Mouse (Mus musculus) frontal cortex, adult 2 months (tissue): Measurements from ENCODE around the gene Adamts15. TPM values are rescaled to one million over a fixed set of nuclear protein-coding genes. Genes with fewer than 3 reads are reported as not detected.

Experiments
- DNase-seq, 2 experiments: peaks; one replicate each; pipeline ENCODE4 v3.0.0; 2022; ENCODE audit warnings: low spot score in 1 of 2; ENCODE audit errors: extremely low spot score in 1 of 2
- polyA plus RNA-seq: library from polyadenylated mRNA; depleted of rRNA; stranded (reverse); fragments of >200 nt; gene quantifications from 2 replicates; pipeline ENCODE4 v1.2.3, GENCODE M21; 2012; rRNA removed

The Adamts15 gene
- polyA plus RNA-seq = 5.4 and 5.5 TPM in 2 replicates

DNA sequence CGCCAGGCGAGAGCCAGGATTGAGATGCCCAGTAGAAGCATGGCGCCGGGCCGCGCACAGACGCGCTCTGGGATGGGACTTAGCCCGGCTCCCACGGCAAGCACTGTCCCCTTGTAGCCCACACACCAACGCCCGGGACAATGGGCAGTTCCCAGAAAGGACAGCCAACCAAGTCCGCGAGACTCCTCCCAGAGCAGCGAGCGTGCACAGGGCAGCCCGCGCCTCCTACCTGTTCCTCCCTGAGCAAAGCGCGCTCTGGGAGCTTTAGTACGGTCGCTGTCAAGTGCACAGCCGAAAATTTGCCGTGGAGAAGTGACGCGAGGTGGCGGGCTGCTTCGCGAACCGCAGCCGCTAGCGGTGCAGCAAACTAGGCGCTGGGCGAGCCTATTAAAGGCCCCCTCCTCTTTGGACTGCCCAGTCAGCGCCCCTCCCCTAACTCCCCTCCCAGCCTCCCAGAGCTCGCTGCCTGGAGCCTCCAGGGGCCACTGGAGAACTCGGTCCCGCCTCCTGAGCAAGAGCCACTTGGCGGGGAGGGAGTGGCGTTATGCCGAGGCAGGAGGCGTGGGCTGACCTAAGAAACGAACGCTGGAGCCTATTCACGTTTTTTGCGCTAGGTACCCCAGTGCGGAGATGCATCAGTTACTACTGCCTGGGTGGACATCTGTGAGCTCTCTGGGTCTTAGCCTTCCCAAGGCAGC, at the start of gene Adamts15:
Gene Adamts15, minus strand, starts transcription at position 256 of the 698 bp plus-strand sequence.
- peak in 1 of 2 experiments; percentile 44 for DNase-seq

DNA sequence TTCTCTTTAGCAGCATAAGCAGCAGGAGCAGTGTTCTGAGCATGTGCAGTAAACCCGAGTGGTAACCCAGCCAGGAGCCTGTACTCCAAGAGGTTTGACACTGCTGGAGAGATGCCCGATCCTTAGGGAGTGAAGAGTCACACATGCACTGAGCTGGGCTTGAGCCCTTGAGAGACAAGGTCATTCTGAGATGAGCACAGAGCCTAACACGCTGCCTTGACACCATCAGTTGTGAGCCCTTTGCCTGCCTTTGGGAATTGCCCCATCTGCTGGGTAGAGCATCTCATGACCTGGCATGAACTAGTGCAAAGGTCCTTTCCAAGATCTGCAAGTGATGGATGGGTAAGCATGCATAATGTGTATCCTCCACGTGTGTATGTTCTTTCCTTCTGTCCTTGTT, 49.7 kb upstream of the Adamts15 start:
- DNase-seq = no peak

GRCm38 (mm10) chr9:30970001-30970400, 47.7 kb upstream of the Adamts15 start:
- no peak for DNase-seq

DNA sequence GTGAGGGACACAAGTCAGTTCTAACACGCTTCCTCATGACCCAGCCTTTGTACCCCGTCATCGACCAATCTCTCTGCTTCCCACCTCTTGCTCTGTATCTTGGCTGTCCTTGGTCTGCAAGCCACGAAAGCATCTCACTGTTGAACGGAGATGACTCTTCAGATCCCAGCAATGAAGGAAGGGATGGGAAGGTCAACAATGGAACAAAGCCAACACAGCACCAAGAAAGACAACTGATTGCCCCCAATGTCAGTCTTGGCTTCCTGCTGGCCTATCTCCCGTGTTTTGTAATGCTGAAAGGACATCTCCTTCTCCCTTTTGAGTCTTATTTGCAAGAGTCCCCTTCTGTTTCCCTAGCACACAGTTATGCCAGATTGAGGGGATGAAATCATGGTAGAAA, 45.9 kb upstream of the Adamts15 start:
- no peak for DNase-seq

GRCm38 (mm10) chr9:30966881-30967280, 44.6 kb upstream of the Adamts15 start:
- no peak for DNase-seq

GRCm38 (mm10) chr9:30964685-30965084, 42.4 kb upstream of the Adamts15 start:
- DNase-seq = peak in 1 of 2 experiments; percentile 39

DNA sequence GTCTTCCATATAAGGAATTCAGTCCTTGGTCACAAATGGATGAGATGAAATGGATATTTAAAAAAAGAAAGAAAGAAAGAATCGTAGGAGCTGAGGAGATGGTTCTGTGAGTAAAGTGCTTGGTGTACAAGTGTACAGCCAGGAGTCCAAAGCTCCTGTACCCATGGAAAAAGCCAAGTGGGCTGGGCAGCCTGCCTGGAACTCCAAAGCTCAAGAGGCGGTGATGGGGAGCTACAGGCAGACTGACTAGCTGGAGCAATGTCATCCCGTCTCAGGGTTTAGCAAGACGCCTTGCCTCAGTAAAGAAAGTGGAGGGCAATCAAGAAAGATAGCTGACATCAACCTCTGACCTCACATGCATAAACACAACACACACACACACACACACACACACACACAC, 41.5 kb upstream of the Adamts15 start:
- no peak for DNase-seq

GRCm38 (mm10) chr9:30955246-30955645, 33.0 kb upstream of the Adamts15 start:
- DNase-seq = no peak

DNA sequence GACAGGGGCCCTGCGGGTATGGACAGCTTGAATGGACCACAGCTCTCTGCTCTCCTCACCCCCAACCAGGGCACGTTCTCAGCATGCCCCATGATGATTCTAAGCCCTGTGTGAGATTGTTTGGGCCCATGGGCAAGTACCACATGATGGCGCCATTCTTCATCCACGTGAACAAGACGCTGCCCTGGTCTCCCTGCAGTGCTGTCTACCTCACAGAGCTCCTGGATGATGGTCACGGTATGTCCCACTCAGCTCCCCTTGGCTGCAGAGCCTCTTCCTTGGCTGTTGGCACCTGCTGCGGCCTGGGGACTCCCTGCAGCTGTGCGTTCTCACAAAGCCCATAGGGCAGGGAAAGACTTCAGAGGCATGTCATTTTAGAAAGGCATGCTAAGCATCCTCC, 31.0 kb upstream of the Adamts15 start:
- no peak for DNase-seq

- no peak for DNase-seq
These were observed 29.2 kb upstream of the Adamts15 start for GRCm38 (mm10) chr9:30951461-30951860.

GRCm38 (mm10) chr9:30950592-30950991, 28.3 kb upstream of the Adamts15 start:
- no peak for DNase-seq

- DNase-seq = no peak
These were observed 27.7 kb upstream of the Adamts15 start for GRCm38 (mm10) chr9:30949971-30950370.

GRCm38 (mm10) chr9:30949422-30949821, 27.2 kb upstream of the Adamts15 start:
- DNase-seq = no peak

DNA sequence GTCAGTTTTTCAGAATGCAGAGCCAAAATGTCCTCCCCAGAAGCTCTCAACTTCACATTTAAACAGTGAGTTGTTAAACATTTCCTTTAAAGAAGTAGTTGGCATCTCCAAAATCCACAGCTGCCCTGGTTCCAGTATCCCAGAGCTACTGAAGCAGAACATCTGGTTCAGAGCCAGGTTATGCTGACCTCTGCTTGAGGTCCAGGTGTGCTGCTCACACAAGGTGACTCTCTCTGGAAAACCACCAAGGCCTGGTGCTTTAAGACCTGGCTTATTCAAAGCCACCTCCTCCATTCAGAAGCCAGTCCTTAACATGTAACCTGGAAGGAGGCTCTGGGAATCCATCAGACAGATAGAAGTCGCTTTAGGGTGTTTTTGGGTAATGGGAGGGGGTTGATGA, 23.0 kb upstream of the Adamts15 start:
- no peak for DNase-seq

- DNase-seq = no peak
These were observed 22.0 kb upstream of the Adamts15 start for GRCm38 (mm10) chr9:30944234-30944633.

- DNase-seq = no peak
These were observed 21.1 kb upstream of the Adamts15 start for GRCm38 (mm10) chr9:30943341-30943740.

DNA sequence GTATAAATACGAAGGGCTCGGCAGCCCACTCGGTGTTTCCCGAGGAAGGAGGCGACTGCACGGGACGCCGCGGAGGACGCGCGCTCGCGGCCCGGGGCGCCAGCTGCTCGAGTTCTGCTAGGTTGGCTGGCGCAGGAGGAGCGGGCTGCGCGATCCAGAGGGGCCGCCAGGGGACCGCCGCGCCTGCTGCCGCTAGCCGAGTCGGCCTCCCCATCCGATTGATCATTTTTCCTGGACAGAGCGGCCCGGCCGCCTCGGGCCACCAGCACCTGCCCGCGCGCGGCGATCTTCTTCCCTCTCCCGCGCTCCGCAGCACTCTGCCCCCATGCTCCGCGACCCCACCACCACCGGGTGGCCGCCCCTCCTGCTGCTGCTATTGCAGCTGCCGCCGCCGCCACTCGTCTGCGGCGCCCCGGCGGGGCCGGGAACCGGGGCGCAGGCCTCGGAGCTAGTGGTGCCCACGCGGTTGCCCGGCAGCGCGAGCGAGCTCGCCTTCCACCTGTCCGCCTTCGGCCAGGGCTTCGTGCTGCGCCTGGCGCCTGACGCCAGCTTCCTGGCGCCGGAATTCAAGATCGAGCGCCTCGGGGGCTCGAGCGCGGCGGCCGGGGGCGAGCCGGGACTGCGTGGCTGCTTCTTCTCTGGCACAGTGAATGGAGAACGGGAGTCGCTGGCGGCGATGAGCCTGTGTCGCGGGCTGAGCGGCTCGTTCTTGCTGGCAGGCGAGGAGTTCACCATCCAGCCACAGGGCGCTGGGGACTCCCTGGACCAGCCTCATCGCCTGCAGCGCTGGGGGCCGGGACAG, 20.5 kb upstream of the Adamts15 start, which contains the start of gene Adamts8:
Gene Adamts8, plus strand, starts transcription at position 51 of the 802 bp plus-strand sequence.
- DNase-seq = peak in 1 of 2 experiments; percentile 50

GRCm38 (mm10) chr9:30940328-30940727, 18.1 kb upstream of the Adamts15 start:
- peak; percentile 83 to 99 for DNase-seq

DNA sequence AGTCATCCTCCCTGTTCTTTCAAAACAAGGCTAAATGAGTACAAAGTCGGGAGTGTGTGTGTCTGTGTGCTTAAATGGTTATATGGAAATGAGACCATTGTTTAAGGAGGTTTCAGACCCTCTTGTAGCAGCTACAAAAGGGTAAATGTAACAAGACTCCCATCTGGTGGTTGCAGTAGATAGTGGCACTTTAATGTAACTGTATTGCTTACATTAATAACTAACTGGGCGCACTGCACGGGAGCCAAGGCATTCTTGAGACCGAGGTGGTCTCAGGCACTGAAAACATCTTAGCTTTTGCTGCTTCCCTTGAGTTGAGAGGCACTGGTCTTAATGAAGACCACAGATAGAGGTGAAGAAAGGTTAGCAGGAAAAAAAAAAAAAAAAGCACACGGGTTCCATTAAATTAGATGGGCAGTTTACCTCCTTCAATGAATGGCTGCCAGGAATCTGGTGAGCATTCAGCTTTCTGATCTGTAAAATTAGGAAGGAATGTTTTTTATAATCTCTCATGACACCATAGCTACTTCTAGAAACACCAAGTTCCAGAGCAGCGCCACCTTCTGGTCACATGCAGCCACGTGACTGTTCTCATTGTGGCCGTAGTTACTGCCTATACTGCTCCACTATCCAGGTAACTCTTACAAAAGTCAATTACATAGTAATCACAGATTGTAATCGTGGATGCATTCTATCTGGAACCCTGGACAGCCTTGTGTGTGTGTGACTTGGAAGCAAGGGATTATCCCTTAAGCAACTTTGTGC, 14.6 kb upstream of the Adamts15 start:
- DNase-seq = peak in 1 of 2 experiments; percentile 78

- DNase-seq = no peak
These were observed 12.6 kb upstream of the Adamts15 start for GRCm38 (mm10) chr9:30934827-30935226.

GRCm38 (mm10) chr9:30932346-30932745, 10.1 kb upstream of the Adamts15 start:
- no peak for DNase-seq
